Mouse (Mus musculus) spleen, embryonic (tissue): Measurements from ENCODE around the gene Ces1d.
"Not testable (repeated sequence)": the region's sequence is repeated elsewhere in the genome, so short reads cannot be mapped to it uniquely, and the experiment has no call there.

Experiments
- CTCF ChIA-PET: fragments of 350-600 bp; sonication (Branson Sonifier 250); formaldehyde crosslinking; loops from one replicate; lab custom pipeline; 2022; lab: Charles Lee

Ces1d gene

DNA sequence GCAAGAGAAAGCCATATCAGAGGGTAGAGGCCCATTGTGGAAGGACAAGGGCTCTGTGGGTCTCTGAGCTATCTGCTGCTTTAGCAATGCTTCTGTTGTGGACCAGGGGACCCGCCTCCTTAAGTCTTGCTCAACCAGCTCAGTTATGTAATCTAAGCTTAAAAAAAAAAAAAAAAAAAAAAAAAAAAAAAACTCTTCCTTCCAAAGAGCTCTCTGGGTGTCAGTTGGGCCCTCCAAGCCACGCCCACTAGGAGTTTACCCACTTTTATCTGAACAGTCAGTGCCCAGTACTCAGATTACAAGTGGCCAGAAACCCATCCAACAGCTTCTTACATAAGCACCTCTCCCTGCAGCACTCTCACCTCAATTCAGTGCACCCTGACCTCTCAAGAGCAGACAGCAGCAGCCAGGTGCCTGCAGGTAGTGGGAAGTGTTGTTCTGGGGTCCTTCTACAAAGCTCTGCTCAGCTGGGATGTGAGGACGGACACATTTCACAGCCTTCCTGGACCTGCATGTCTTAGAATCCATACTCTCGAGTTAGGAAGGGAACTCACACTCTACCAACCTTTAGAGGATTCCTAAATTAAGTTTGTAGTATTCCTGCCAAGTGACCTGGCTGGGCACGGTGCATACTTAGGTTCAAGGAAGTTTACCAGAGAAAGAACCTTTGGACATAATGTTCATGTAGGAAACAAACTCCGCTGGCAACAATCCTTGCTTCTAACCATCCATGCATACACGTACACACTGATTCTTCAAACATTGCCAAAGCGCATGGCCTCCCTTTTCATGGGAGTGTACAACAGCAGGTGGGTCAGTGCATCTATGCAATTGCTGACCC, at the start of gene Ces1d:
Gene Ces1d, minus strand, starts transcription at position 154 of the 841 bp plus-strand sequence.
- CTCF ChIA-PET = no interaction called here

DNA sequence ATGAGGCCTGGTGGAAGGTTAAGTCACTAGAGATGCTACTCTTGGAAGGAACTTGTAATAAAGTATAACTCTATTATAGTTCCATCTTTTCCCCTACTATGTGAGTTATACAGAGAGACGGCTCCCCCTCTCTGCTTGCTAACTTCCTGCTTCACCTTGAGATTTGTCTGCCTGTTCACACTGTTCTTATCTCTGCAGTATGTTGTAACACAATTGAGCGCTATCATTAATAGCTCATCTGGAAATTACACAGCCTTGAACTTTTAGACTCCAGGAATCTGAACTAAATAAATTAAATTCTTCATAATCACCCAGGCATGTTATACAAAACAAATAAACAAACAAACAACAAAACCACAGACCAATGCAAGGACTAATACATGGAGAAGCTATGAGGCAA, 48.4 kb upstream of the Ces1d start:
- CTCF ChIA-PET = no interaction called here

DNA sequence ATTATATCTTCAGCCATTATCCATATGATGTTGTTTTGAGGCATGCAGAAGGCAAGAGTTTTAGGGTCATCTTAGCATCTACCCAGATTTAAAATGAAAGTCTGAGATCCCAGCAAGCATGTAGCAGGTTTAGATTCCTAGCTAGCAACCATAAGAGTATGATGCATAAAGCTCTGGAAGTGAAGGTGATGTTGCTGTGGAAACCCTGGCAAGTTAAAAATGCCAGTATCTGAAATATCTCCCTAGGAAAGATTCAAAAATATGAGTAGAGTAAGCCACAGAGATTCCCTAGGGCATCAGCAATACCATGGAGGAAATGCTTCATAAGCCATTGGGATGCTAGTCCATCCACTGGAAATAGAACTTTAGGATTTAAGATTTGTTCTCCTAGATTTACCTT, 42.2 kb upstream of the Ces1d start:
- CTCF ChIA-PET = no interaction called here

DNA sequence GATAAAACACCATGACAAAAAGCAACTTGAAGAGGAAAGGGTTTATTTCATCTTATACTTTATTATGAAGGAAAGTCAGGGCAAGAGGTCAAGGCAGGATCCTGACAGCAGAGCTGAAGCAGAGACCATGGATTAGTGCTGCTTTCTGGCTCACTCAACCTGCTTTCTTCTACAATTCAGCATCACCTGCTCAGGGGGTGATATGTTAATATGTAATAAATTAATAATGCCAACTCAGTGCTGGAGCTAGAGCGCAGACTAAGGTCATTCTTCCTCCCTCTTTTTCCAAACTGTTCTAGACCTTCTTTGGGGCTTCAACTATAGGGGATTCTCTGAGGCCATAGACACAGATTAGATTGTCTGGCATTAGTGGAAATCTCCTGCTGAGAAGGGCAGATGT, 38.0 kb upstream of the Ces1d start:
- CTCF ChIA-PET = no interaction called here

DNA sequence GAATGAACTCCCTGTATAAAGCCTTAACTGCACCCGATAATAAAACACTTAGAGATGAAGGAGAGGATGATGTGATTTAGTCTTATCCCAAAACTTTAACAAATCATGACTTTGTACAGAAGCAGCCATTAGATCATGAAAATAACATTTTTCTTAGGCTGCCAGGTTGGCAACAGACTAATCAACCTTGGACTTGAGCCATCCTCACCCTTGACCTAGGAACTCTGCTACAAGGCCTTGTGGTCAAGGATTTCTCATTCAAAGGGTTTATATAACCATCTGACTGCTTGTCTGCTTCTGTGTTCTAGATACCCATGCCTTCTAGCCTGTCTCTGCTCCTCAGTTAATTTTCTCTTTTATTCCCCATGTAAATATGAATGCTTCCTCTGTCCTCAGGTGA, 37.1 kb upstream of the Ces1d start:
- CTCF ChIA-PET = no interaction called here

DNA sequence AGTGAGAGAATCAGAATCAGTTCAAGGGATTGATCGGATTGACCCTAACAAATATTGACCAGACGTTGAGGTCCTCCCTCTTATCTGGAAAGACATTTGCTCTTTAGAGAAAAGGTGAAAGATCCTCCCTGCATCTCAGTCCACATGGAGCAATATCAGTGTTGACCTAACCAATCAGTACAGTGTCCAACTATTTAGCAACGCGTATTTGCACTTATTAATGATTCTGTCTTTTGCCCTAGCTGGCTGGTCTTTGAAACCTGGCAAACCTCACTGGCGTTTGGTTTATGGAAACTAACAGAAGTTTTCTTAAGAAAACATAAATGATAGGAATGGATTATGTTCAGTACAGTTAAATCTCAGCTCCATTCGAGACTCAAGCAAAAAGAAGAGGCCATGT, 36.4 kb upstream of the Ces1d start:
- CTCF ChIA-PET = no interaction called here

DNA sequence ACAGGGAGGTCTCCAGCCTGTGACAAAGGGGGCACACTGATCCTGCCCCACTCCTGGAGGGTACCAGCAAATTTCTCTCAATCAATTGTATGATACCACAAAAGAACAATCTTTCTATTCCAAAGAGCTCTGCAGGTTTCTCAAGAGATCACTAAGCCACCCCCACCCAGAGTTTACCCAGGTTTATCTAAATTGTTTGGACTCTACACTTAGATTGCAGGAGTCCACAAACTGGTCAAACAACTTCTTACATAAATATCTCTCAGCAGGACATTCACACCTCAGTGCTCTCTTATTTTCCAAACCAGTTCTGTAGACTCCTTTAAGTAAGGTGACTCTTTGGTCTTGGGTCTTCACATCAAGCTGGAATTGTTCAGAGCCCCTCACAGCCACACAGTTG, 31.8 kb upstream of the Ces1d start, which contains the start of gene Ces1e:
Gene Ces1e, minus strand, starts transcription at position 174 of the 400 bp plus-strand sequence.
- CTCF ChIA-PET = no interaction called here

DNA sequence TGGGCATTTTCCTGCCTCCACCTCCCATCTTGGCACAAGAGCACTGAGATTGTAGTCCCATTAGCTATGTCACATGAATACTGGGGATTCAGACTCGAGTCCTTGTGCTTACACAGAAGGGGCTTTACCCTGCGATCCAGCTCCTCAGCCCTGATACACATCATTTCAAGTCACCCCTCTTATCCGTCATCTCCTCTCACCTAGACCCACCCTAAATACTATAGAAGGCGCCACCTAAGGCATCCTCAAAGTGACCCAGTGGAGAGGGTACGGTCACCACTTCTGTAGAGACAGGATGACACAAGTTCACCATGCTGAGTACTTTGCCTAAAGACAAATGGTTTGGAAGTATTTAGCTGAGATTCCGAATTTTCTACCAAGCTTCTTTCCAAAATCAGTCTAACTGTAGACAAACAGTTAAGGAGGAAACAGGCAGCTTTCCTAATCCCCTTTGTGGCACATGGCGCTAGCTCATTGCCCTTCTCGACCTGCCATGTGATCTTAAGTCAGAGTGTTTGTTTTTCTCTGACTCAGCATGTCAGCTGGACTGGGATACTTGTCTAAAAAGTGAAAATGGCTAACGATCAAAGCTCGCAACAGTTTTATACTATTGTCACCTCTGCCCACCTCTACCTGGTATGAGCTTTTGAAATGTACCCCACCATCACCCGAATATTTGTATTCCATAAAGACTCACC, 31.2 kb upstream of the Ces1d start:
- CTCF ChIA-PET = no interaction called here

DNA sequence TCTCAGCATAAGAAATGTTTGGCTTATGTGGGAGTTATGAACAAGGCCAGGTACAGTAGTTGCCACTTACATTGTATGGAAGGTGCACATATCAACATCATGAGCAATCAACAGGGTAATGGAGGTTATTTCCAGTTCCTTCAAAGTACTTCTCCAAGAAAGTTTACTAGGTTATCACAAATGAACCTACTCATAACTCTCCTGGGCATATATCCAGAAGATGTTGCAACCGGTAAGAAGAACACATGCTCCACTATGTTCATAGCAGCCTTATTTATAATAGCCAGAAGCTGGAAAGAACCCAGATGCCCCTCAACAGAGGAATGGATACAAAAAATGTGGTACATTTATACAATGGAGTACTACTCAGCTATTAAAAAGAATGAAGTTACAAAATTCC, 28.8 kb upstream of the Ces1d start:
- CTCF ChIA-PET = not testable (repeated sequence)

DNA sequence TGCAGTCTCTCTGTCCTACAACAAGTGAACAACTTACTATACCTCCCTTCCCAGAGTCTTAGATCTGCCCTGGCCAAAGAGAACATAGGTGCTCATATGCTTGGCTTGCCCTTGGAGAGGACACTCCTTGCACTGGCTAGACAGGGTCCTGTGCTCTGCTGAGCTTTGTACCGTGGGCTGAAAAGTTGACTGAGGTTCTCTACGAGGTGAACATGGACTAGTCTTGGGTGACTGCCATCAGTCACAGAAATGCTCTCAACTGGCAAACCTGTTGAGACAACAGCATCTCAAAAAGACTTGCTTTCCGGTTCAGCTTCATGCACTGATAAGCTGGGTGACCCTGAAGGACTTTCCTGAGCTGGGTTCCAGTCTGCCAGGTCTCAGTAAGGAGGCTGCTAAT, 24.3 kb upstream of the Ces1d start:
- CTCF ChIA-PET = no interaction called here

DNA sequence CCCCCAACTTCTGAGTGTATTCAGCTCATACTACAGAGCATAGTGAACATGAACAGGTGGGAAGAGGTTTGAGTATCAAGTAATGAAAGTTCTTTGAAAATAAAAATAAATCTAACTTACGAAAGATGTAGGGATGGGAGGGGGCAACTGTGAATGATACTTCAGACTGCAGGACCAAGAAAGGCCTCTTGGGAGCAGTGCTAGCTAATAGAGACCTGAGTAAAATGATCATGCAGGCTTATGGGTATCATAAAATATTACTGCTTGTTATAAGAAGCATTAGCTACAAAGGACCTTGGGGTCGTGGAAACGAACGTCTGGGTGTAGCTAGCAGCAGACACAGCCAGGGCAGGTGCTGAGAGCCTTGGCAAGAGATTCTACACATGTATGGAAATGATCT, 20.2 kb upstream of the Ces1d start:
- CTCF ChIA-PET = no interaction called here

DNA sequence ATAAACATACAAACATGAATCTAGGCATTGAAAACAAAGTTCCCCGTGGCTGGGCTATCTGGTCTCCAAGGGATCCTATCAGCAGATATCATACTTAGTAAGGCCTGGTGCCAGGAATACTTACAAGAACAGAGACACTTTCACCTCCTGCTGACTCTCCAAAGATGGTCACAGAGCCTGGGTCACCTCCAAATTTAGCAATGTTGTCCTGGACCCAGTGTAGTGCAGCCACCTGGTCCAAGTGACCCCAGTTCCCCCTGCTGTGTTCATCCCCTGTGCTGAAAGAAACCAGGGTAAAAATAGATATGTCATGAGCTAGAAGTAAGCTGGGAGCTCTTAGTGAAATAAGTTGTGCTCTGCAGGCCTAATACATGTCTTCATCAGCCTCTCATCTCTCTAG, 19.7 kb upstream of the Ces1d start:
- CTCF ChIA-PET = no interaction called here

DNA sequence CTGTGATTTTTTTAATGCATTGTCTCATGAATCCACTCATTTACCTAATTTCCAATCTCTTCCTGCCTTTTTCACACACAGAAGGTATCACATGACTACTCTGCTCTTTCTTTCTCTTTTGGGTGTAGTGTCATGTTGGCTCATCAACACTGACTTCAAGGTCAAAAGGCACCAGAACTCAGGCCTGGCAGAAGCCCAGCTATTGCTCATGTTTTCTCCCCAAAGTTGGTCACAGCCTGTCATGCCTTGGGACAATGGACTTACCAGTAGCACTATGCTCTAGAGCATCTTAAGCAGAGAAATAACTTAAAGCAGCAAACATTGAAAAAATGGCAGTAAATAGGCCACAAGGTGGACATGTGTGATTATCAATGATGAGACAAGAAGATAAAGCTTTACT, 13.5 kb upstream of the Ces1d start:
- CTCF ChIA-PET = no interaction called here

DNA sequence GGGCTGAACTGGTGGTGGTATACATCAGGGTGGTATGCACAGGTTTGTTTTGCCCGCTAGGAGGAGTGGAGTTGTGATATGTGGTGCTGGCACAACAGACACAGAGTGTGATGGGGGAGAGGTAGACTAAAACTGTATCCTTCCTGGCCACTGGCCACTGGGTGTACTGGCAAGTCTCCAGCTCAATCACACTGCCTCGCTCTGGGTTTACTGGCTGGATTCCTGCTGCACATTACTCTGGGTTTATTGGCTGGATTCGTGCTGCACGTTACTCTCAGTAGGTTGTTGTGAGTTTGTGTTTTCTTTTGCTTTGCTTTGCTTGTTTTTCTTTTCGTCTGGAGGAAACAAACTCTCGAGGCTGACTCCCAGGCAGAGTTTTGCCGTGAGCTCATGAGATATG, 1.5 kb upstream of the Ces1d start:
- CTCF ChIA-PET = not testable (repeated sequence)

DNA sequence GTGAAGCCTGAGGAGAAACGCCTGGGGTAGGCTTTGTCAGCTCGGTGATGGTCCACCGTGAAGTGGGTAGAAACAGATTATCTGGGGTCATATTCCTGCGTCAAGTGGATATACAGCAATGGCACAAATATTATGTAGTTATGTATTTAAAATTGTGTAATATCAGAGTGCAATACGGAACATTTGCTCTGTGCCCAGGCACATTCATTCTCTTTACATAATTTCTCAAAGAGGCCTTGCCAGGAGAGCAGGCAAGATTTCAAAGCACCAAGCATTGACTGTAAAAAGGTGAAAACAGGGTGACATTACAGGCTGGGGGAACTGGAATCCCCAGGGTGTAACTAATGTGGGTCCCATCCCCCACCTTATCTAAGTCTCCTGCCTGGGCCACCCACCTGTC, 1.2 kb downstream of the Ces1d start:
- CTCF ChIA-PET = no interaction called here

DNA sequence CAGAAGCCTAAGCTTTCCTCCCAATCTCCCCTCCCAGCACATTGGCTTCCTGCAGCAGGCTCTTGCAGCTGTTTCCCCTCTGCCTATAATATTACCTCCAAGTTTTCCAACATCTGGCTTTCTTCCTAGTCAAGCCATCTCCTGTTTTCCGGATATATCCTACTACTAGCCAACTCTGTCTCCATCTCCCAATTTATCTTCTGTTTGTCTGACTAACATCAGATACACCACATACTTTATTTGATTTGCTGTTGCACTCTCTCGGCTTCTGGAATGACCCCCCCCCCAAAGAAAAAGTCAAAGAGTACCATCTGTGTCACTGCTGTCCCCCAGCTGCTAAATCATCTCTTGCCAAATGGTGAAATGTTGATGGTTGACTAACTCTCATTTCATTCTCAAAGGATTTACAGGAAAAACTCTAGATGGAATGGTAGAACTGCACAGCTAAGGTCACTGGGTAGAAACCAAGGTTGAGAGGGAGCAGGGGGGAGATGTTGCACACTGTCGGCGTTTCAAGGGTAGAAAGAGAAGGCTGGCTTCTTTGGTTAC, 17.0 kb downstream of the Ces1d start:
- CTCF ChIA-PET = no interaction called here

DNA sequence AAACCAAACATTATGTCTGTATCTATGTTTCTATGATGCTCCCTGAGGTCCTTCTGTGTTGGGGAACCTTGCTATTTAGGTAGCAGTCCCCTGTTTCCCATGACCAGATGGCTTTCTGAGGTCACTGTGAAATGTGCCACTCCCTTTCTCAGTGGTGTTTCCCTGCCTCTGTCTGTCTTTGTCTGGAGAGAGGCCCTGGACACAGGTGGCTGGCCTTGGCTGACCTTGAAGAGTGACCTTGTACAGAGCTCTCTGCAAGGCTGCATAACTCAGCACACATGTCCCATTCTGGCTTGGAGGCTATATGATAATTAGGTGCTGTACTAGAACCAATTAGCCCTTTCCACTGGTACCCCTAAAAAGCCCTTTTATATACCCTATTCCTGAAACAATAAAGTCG, 21.0 kb downstream of the Ces1d start:
- CTCF ChIA-PET = no interaction called here

DNA sequence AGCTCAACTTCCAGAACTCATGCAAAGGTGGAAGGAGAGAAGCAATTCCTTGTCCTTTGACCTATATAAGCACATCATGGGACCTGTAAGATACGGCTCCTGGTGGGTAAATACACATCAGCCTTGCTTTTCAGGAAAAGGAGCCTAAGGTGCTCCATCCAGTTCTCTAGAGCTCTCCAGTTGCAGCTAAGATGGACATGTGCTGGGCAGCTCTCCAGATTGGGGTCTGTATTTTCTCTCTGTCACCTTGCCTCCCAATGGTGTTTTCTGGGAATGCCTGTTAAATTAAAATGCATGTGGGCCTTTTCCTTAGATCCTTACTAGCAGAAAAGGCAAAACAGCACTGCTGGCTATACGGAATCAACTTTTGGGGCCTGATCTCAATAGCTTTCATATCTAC, 23.1 kb downstream of the Ces1d start:
- CTCF ChIA-PET = no interaction called here

DNA sequence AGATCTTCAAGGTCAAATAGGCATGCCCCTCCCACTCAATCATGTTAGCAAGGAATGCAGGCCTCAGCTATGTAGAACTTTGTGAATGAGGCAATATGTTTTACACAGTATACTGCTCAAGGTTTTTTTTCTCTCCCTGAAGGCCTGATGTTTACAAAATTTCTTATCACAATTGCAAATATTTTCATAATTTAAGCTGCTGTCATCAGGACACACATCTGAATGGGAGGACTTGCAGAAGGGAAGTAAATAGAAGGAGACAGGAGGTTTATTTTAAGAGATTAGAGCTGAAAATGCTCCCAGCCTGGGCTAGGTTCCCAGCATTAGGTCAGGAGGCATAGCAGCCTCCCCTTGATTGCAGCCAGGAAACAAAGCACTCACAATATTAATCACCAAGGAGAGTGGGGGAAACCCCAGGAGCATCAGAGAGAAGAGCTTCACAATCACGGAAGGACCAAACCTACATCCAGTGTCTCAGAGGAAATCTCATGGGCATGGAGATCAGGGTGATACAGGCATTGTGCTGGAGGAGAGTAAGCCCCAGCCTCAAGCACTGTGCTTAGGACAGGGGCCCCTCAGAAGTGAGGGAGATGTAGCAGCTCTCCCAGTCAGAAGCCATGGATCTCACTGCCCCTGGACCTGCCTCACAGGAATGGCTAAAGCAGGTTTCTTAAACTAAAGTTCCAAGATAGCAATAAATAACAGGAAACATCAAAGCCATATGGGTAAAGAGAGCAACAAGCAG, 25.6 kb downstream of the Ces1d start:
- CTCF ChIA-PET = no interaction called here

DNA sequence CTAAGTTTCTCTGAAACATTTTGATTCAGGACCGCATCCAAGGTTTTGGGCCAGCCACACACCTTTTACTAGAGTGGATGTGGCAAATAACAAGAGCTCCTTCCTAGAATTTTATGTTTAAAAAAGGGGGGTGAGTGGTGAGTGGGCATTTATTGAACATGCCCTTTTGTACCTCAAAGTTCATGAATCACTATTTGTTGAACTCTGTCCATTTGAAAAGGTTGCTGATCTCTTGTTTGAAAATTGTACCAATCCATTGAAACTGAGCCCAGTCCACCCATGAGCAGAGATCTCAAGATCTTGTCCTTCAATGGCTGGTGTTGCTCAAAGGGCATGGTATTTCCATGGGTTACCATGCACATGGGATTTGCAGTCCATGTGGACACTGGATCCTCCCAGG, 34.3 kb downstream of the Ces1d start:
- CTCF ChIA-PET = interaction anchor here (0.5 kb wide), 1 partner anchor 115 kb away, joined by 4 read pairs; no protein-coding TSS in a partner anchor

DNA sequence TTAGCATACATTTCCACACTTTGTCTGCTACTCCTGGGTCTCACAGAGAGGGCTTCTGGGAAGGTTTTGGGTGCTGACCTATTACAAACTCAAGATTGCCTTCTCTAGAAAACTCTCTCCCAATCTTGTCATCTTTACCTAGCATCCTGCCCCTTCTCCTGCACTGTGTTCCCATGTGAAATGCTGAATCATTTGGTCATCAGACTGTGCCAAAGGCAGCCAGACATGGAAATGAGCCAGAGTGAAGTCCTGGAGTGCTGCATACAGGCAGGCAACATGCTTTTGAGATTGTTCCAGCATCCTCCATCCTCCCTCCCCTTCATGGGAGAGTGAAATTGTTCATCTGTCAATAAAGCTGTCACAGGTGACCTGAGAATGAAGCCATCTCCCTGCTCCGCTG, 46.2 kb downstream of the Ces1d start:
- CTCF ChIA-PET = no interaction called here

DNA sequence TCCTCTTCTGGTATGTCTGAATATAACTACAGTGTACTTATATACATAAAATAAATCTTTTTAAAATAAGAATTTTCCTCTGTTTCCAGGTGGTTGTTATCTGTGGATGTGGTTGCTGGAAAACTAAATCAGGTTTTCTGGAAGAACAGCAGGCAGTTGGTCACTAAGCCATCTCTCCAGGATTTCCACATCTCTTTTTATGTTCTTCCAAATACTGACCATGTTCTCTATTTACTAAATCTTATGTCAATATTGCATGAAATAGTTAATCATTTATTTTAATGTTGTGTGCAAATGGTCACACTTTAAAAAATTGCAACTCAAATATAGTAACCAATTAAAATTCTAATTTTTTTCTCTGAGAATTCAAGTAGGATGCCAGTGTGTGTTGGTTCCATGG, 50.3 kb downstream of the Ces1d start:
- CTCF ChIA-PET = no interaction called here
